Mouse (Mus musculus) cerebellum, postnatal 10 days (tissue): ENCODE results near the gene Fam76a.
A peak's percentile ranks its signal among the peaks of the same experiment; 100 is the strongest.

Experiments
- DNase-seq, 2 experiments: peaks; one replicate each; pipeline ENCODE4 v3.0.0; 2021; ENCODE audit warnings: mixed read lengths in 2 of 2

Fam76a gene

DNA sequence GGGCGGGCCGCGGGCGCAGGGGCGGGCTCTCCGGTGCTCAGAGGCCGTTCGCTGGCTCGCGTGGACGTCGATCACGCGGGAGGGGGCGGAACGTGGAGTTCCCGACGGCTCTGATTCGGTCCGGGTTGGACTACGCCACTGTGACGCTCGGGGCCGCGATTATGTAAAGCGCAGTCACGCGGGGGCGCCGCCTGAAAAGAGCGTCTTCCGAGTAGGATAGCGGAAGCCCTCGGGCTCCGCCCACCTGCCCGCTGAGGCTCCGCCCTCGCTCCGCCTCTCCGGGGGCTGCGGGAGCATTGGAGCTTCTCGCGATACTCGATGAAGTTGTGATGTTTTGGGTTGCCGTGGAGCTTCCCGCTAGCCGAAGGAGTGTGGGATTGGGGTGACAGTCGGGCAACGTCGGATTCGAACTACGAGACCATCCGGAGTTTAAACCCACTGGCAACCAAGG lies at the start of gene Fam76a:
Fam76a (minus strand) TSS at position 1 of the 451 bp plus-strand sequence.
- peak; percentile 100 for DNase-seq

DNA sequence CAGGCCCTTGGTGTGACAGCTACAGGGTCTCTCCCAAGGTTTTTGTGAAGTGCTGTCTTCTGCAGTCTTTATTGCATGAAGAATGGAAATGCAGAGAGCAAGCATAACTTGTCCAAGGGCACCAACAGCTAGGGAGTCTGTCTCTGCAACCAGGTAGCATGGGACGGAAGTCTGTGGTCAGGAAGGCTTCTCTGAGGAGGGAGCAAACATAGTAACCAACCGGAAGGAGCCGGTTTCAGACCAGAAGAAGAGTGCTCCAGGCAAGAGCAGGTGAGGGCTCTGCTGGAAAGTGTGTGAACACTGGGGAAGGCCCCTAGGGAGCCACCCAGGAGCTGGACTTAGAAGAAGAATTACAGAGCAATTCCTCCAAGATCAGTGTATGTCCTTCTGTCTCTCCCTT lies 49.7 kb upstream of the Fam76a start:
- DNase-seq, result no peak

DNA sequence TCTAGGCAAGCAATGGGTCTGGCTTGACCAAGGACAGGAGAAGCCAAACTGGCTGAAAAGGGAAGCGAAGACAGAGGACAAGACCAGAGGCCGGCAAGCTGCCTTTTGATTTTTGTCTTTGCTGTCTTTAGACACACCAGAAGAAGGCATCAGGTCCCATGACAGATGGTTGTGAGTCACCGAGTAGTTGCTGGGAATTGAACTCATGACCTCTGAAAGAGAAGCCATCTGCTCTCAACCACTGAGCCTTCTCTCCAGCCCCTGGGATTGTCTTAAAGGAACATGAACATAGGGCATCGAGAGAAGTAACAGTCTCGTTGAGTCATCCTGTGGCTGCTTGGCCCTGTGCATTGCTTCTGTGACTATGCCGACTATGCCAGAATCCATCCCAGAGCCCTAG lies 49.2 kb upstream of the Fam76a start:
- peak; percentile 41 to 52 for DNase-seq

DNA sequence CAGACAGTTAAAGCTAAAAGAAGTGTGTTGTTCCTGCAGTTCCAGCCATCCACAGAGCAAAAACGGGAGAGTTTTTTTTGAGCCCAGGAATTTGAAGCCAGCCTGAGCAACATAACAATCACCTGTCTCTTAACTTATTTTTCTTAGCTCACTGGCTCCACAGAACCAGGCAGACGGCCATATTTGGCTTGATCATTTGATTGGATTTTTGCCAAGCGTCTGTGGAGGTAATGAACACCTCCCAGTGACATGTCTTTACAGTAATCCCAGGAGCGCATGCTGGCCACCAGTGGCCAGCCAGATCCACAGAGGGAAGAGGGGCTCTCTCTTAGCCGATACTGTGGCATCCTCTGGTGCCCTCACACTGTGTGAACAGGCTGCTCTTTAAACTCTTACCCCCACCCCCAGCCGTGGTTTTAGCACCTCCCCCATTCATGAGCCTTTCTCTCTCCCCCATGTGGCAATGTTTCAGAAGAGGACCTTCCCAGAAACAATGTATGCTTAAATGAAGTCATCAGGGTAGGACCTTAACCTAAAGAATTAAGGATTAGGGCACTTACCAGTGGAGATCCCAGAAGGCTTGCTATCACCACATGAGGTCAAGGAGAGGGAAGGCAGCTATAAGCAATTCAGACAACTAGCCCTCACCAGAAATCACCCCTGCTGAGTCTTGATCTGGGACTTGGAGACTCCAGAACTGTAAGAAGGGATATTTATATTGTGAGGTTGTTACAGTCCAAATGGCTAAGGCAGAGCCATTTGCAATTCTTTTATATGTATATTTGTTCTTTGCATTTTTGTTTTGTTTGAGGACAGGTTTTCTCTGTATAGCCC lies 46.0 kb upstream of the Fam76a start:
- DNase-seq, result peak; percentile 63 to 73

DNA sequence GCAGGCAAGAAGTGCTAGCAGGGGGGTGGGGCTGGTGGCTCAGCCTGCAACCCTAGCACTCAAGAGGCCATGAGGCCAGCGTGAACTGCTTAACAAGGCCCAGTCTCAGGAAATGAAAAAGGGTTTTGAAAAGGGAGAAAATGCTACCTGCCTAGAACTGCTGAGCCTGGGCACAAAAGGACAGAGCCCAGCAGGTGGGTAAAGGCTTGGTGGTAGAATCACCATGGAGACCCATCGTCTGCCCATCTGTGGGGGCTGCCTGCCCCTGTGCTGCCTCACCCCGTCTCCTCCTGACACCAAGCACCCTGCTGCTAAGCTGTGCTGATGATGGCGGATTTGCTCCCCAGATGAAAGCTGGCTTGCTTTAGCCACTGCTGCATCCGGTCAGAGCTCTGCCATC lies 42.1 kb upstream of the Fam76a start:
- peak; percentile 51 to 57 for DNase-seq

DNA sequence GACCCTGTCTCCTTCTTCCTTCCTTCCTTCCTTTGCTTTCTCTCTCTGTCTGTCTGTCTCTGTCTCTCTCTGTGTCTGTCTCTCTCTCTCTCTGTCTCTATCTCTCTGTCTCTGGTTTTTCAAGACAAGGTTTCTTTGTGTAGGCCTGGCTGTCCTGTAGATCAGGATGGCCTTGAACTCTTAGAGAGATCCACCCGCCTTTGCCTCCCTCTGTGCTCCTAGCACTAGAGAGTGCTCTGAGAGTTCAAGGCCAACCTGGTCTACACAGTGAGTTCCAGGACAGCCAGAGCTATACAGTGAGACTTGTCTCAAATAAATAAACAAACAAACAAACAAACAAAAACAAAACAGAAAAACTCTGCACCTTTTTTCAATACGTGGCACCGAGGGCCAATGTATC lies 41.7 kb upstream of the Fam76a start:
- no peak for DNase-seq

DNA sequence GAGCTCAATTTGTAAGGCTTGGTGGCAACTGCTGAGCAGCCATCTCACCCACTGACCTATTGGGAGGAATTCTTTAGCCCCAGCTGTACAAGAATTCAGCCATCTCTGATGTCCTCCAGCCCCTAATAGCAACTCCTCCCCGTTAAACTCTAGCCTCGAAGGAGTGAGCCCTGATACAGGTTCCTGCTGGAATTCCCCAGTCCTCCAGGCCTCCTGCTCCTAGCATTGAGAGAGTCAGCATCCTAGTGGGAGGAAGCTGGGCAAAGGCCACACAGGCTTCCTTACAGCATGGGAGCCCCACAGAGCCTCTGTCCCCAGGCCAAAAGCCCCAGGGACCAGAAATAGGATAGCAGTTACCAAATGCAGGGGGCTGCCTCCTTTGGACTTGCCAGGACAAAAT lies 41.1 kb upstream of the Fam76a start:
- no peak for DNase-seq

DNA sequence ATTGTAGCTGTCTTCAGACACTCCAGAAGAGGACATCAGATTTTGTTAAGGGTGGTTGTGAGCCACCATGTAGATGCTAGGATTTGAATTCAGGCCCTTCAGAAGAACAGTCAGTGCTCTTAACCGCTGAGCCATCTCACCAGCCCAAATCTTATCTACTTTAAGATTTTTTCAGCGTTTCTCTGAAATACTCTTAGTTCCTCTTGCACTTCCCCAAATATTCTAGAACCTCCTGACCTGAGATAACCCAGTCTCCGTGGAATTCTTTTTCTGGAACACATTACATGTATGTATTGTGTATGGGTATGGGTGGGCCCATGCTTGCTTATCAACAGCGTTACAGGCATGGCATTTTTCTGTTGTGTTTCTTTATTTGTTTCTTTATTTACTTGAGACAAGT lies 40.3 kb upstream of the Fam76a start:
- DNase-seq, result no peak

DNA sequence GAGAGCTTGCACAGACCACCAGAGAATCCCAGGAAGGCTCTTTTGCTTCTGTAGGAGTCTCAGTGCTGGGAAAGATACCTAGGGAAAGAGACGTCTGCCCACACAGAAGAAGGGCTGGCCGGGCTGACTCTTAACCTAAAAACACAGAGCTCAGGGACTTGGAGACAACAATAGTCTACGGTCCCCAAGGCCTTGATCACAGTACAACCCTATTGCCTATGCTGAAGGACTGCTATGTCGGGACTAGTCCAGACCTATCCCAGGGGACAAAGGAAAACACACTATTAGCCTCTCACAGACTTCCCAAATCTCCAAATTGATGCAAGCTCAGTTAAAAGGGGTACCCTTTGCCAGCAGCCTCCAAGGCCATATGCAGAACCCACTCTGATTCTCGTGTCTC lies 39.5 kb upstream of the Fam76a start:
- no peak for DNase-seq

DNA sequence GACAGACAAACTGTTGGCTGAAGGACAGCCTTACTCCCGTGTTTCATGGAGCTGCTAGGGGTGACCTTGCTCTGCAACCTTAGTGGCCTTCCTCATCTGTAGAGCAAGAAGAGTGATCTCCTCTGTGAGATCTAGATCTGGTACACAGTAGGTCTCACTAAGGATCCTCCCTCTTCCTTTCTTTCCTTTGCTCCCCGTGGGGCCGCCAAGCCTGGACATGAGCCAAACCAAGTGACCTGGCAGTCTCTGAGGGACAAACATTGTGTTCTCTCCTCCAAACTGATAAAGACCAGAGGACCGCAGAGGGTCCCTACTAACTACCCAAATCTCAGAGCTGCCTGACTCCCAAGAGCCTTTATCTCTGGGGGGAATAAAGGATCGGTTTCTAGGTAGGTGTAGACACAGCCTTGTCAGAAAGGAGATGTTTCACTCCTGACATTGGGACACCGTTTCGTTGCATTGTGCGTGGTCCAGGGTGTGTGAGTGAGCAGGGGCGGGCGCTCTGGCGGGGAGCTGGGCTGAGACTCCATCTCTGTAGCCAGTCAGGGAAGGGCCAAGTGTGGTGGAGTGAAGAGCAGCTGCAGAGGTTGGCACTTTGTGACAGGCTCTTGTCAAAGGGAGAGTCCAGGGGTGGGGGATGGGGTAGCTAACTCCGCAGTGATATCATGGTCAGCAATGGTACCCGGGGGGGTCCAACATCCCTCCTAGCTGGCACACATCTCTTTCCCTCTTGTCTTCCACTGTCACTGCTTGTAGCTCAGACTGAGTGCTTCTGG lies 38.7 kb upstream of the Fam76a start:
- peak; percentile 60 to 61 for DNase-seq

DNA sequence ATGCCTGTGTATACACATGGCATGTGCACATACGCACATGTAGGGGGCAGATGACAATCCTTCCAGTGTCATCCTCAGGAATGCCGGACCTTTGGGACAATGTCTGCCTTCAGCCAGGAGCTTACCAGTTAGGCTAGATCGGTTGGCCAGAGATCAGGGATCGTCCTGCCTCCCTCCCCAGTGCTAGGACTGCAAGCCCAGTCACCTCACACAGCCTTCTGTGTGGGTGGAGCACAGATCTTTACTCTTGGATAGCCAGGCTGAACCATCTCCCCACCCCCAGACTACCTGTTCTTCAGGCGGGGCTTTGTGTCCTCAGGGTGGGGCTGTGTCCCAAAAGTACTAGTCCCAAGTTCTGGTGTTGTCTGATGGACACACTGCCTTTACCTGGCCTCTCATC lies 38.0 kb upstream of the Fam76a start:
- no peak for DNase-seq

DNA sequence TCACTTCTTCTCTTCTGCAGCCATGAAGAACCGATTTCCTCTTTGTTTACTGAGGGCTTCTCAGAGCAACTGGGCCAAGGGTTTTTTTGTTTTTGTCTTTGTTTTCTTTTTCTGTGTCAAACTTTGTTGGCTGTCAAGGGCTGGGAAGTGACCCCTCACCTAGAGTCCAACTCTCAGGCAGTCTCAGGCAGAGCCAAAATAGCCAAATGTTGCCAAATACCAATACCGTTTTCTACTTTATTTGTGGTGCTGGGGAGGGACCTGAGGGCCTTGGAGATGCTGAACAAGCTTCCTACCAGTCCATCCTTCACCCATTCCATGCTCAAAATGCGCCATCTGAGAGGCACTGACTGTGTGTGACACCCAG lies 37.3 kb upstream of the Fam76a start:
- DNase-seq, result no peak

DNA sequence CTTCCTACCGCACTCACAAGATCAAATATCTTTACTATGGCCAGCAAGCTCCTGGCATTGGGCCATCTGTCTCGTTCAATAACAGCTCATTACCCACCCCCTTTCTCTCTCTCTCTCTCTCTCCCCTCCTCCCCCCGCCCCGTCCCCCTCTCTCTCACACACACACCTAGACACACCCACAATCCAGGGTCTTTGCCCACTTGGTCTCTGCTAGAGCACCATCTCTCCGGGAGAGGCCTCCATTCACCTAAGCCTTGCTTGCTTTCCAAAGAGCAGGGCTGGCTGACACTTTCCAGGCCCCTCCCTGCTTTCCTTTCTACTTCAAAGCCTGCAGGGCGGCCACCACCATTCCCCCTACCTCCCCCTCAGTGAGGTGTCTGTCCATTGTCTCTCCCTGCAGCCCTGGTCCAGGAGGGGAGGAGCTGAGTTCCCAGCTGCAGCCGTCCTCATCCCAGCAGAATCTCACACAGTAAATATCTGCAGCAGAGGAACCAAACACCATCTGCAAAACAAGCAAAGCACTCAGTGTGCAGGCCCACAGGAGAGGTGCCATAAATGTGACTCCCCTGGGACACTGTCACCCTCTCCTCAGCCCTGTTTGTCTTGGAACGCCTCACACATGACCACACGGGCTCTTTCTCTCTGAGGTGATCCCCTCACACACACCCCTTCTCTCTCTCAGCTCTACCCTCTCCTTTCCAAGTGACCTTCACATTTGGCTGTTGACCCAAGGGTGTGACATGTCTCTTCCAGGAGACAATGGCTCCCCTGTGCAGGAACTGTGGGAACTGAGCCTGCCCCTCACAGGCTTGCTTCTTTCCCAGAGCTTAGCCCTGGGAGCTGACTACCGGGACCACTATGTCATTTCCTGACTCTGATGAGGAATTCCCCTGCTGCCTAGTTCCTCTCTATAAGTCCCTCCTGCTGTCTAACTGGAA lies 36.7 kb upstream of the Fam76a start:
- DNase-seq, result peak; percentile 66

DNA sequence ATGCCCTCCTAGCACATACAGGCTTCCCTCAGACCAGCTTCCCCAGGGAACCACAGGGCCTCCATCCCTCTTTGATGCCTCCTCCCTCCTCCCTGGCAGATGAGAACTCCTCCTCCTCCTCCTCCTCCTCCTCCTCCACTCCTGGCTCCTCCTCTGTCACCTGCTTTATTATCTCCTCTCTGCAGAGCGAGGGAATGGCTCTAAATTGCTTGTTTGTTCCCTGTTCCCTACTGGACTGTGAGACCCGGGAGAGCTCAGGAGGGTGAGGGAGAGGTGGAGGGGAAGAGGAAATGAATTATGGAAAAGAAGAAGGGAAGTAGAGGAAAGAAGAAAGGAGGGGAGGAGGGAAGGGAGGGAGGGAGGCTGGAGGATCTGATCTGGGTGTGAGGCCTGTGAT lies 33.0 kb upstream of the Fam76a start:
- peak in 1 of 2 experiments; percentile 41 for DNase-seq

DNA sequence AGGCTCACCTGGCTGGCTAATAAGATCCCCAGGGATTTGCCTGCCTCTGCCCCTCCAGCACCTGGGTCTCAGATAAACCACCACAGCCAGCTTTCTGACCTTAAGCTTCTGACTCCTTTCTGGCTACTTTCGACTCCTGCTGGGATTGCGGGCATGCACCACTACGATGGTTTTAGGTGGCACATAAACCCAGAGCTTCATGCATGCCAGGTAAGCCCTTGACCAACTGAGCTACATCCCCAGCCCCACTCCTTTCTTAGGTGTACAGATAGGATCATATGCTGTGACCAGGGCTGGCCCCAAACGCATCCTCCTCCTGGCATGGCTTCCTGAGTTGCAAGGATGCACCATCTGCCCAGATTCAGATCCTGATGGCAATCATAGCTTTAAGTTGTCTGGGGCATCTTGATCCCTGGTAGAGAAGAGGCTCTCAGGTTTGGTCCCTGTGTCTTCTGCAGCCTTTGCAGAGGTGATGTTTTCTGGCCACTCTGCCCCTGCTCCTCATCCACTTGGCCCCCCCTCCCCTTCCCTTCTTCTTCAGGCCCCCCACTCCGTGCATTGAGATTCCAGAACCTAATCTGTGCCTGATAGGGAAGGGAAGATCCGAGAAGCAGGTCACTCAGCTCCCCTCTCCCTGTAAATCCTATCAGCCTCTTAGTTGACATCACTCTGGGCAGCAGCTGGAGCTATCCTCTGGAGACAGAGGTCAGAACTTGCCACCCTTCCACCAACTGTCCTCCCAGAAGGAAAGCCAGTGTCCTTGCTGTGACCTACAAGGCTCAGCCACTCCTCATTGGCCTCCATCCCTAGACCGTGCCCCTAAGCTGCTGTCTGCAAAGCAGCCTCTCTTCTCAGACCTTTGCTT lies 32.4 kb upstream of the Fam76a start:
- DNase-seq, result peak; percentile 74 to 75

DNA sequence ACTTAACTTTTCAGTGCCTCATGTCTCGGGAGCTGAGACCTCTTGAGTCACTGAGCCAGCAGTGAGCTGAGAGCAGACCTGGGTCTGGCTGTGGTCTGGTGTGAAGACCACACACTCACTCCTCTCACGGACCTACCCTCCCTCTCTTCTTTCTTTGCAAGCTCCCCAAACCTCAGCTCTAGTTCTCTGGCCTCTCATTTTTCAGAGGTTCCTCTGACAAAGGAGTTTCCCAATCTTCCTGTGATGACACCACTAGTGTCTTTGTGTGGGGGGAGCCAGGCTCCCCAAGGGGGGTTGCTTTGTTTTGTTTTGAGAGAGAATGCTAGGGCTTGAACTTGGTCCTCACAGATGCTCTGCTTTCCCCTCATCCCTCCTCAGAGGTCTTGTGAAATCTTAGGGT lies 28.6 kb upstream of the Fam76a start:
- no peak for DNase-seq

DNA sequence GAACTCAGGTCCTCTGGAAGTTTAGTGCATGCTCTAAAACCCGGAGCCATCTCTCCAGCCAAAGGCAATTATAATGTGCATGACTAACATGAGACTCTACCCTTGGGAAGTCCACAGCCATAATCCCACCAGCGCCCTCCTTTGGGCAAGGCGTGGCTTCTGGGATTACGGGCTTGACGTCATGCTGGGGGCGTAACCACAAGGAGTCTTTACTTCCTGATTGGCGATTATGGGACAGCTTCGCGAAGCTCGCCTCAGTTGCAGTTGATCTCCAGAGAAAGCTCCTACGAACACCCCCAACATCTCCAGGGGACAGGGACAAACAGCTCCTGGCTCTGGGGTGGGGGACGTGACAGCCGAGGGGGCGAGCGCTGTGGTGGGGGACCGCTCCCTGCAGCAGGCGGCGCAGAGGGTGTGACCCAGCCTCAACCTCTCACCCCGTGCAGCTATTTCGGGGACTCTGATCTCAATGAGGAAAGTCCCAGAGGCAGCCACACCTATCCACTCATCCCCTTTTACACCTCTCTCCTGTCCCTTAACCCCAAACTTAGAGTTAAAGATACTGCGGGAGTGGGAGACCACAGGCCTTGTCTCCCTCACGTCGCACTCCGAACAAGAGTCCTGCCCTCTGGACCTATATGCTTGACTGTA lies 27.6 kb upstream of the Fam76a start:
- no peak for DNase-seq

DNA sequence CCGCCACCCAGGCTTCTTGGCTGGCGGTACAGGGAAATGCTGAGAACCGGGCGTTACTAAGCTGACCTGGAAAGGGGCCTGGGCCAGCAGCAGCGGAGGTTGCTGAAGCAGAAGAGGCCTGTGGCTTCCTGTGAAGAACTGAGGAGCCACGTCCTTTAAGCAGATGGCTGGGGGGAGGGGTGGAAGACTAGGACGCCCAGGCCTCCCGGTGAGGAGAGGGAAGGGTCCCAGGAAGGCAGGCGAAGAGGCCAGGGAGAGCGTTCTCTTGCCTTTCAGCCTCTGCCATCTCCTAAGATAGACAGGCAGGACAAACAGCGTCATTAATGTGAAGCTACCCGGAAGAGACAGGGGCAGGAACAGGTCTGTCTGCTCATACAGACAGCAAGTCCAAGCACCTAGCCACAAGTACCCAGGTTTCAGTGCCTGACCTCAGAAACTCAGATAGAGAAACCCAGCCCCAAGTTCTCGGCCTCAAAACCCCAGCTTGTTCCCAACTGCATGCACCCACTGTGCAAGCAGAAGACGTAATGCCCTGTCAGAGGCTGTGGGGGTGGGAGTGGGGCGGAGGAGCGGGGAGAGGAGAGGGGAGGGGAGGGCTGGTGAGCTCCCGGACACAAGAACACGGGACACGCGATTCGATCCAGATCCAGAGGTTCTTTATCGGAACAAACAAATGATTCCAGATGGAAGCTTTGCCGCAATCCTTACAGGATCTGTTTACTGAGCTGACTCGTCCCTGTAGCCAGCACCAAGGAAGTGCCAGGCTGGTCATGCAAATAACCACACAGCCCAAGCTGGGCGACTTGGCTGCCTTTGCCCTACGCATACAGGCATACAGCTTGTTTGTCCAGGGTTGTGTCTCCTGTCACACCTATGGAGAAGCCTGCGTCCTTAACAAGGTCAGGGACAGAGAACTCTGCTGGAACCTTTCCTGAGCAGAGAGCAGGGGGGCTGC lies 24.0 kb upstream of the Fam76a start:
- DNase-seq, result peak; percentile 97

DNA sequence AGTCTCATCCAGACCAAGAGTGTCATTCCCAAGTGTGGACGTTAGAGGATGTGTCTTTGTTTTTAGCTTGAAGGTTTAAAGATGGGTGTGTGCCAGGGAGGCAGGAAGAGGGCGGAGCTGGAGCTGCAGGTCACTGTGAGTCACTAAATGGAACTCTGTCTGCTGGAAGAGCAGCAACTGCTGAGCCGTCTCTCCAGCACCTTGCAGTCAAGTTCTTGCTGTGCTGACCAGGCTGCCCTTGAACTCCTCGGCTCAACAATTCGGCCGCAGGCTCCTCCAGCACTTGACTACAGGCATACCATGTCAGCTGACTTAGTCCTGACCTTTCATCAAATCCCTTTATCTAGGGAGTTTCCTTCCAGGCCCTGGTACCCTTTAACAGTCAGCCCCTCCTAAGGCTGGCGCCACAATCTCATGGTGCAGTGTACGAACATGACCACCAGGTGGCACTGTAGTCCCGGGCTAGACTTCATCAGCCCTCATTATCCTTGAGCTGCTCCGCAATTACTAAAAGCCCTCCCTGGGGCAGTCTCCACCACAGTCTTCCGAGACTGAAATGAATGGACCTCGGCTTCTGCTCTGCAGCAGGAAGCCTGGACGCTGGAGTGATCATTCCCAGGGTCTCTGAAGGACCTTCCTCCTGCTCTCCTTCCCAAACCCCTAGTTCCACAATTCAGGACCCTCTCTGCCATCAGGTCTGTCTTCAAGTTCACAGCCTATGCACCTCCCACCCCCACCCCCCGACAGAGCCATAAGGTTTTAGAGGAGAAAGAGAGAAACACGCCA lies 23.1 kb upstream of the Fam76a start:
- DNase-seq, result peak; percentile 93 to 95
